Mouse (Mus musculus) lung, embryonic 14.5 days (tissue): ENCODE results near the gene Pde12. TPM values are rescaled to one million over a fixed set of nuclear protein-coding genes. Genes with fewer than 3 reads are reported as not detected.
"Not testable (repeated sequence)": the region's sequence is repeated elsewhere in the genome, so short reads cannot be mapped to it uniquely, and the experiment has no call there.

Experiments
- ATAC-seq: fragments of 200-750 bp; cut with Nextera tagmentation; 2 replicates; pipeline ENCODE4 v1.8.0; 2017; ENCODE audit warnings: mild to moderate bottlenecking, moderate TSS enrichment, moderate library complexity; ENCODE audit not compliant: insufficient read depth
- DNase-seq: peaks from one replicate; pipeline ENCODE4 v3.0.0-alpha.2; 2015
- H3K27ac ChIP-seq: fragments of 300-500 bp; sonication (generic); 2 replicates; pipeline ENCODE4 v1.5.1; 2014; ENCODE audit warnings: low read depth, mild to moderate bottlenecking, moderate library complexity
- H3K27me3 ChIP-seq: fragments of 300-500 bp; sonication (generic); 2 replicates; pipeline ENCODE4 v1.6.1; 2014; ENCODE audit warnings: low read length, control low read depth; ENCODE audit not compliant: insufficient read depth
- H3K36me3 ChIP-seq: fragments of 300-500 bp; sonication (generic); 2 replicates; pipeline ENCODE4 v1.6.1; 2014; ENCODE audit warnings: control low read depth; ENCODE audit not compliant: insufficient read depth
- H3K4me1 ChIP-seq: fragments of 300-500 bp; sonication (generic); 2 replicates; pipeline ENCODE4 v1.6.1; 2014; ENCODE audit warnings: antibody characterized with exemption, control low read depth; ENCODE audit not compliant: insufficient read depth
- H3K4me2 ChIP-seq: fragments of 300-500 bp; sonication (generic); 2 replicates; pipeline ENCODE4 v1.6.1; 2014; ENCODE audit warnings: mild to moderate bottlenecking
- H3K4me3 ChIP-seq: fragments of 300-500 bp; sonication (generic); 2 replicates; pipeline ENCODE4 v1.5.1; 2014; ENCODE audit warnings: low read depth, low read length
- H3K9ac ChIP-seq: fragments of 300-500 bp; sonication (generic); 2 replicates; pipeline ENCODE4 v1.6.1; 2014
- H3K9me3 ChIP-seq: fragments of 300-500 bp; sonication (generic); 2 replicates; pipeline ENCODE4 v1.6.1; 2016; ENCODE audit warnings: low read depth, low read length, control low read depth
- CTCF ChIP-seq: IDR thresholded peaks from 2 replicates; pipeline ENCODE4 v1.5.1; 2016; ENCODE audit warnings: antibody characterized with exemption, low read depth
- WGBS: fragments of 180-500 bp; shearing (Covaris S2); extraction: QIAGEN DNeasy Blood & Tissue Kit; methylation state at CpG from one replicate; pipeline ENCODE4 v1.1.7; 2014; 5-methylcytosine and 5-hydroxymethylcytosine counted together
- polyA plus RNA-seq: library from polyadenylated mRNA; unstranded; fragments of >200 nt; fragmentation: Nextera tagmentation; extraction: Ambion mirVana; gene quantifications from 2 replicates; pipeline ENCODE4 v1.2.1, GENCODE M21; 2014

Gene Pde12
- polyA plus RNA-seq: 10.6 and 11.5 TPM in 2 replicates

DNA sequence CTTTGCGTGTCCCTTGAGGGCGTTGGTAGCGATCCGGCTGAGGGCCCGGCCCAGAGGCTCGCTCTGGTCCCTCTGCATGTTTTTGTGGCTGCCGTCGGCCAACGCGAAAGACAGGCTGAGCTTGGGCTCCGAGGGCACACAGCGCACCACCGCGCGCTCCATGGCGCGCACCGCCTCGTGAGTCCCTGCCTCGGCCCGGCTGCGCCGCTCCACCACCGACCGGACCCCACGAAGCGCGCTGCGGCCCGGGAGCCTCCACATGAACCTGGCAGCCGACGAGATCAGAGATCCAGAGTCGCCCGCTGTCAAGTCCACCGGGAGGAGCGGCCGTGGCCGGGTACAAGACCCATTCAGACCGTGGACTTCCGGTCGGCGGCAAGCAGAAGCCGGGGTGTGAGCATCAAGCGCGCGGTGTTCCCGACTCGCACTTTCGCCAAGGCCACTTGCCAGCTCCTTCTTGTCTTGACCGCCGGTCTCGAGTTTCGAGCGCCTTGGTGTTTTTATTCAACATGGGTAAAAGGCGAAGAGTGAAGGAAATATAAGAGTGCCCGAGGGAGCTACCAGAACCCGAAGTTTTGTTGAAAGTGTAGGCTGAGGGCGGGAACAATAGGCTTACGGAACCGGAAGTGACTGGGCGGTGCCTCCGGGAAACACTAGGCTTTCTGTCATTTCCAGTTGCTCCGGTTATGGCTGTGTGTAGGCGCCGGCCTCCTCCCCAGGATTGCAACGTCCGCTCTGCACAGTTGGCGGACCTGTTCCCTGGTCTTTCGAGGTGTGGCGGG is at the start of gene Pde12:
TSS of gene Pde12 (minus strand) at position 592 of the 782 bp plus-strand sequence.
- Histone ChIP-seq H3K36me3 (peaks cover 19% of the 10 kb centered on the region), H3K4me1 (peaks cover 9% of the 10 kb centered on the region), H3K27ac (peak within 1 kb of the TSS; percentile 87), H3K9ac (peak within 1 kb of the TSS; percentile 77), H3K27me3 (no peaks in the 10 kb centered on the region), H3K4me2 (peak within 1 kb of the TSS; percentile 96), H3K4me3 (peak within 1 kb of the TSS; percentile 93), H3K9me3 (no peaks in the 10 kb centered on the region)
- ATAC-seq (peak; percentile 91), DNase-seq (peak; percentile 94)
- TF ChIP-seq CTCF: no peak
- under 1% methylated on average over 70 of the region's 70 CpGs for WGBS

DNA sequence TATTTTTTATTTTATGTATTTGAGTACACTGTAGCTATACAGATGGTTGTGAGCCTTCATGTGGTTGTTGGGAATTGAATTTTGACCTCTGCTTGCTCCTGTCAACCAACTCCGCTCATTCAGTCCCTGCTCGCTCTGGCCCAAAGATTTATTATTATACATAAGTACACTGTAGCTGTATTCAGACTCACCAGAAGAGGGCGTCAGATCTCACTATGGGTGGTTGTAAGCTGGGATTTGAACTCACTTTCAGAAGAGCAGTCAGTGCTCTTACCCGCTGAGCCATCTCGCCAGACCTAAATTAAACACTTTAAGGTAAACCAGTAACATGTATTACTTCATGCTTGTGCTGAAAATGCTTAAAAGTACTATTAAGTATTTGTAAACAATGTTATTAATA is 35.6 kb upstream of the Pde12 start:
- not testable (repeated sequence) for H3K27me3 ChIP-seq, ATAC-seq, H3K4me1 ChIP-seq, DNase-seq, H3K27ac ChIP-seq, H3K4me2 ChIP-seq, H3K9me3 ChIP-seq, H3K4me3 ChIP-seq, H3K36me3 ChIP-seq, H3K9ac ChIP-seq
- 79% methylated on average over 5 of the region's 5 CpGs for WGBS

DNA sequence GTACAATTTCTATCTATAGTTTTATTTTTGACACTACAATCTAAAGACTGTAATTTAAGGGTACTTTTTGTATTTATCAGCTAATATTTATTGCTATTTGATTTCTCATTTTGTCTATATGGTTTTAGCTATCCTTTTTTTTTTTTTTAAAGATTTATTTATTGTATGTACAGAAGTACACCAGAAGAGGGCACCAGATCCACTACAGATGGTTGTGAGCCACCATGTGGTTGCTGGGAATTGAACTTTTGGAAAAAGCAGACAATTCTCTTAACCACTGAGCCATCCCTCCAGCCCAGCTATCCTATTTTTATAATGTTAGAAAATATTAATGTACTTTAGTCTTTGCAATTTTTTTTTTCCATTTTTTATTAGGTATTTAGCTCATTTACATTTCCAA is 28.2 kb upstream of the Pde12 start:
- ATAC-seq (no peak), DNase-seq (peak; percentile 48)
- Histone ChIP-seq H3K9ac (no peak overlapping the region), H3K27ac (no peak overlapping the region), H3K4me2 (no peak overlapping the region), H3K27me3 (no peaks in the 10 kb centered on the region), H3K4me3 (no peak overlapping the region), H3K9me3 (no peaks in the 10 kb centered on the region), H3K36me3 (no peaks in the 10 kb centered on the region), H3K4me1 (no peaks in the 10 kb centered on the region)
- peak; percentile 49 for TF ChIP-seq CTCF

DNA sequence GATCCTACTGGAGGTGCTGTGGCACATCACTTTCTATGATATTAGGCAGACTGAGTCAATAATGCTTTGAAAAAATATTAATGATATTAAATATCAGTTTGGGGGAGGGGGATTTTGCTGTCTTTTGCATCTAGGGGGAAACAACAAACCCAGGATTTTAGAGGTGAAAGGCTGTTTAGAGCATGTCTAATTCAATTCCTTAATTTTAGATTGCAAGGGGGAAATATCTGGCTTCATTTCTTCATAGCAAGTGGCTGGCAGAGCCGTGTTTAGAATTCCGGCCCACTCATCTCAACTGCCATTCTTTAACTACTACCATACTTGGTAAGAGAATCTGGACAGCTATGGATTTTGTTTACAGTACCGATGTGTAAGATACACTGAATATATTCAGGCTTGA is 23.3 kb upstream of the Pde12 start, which contains the start of gene Dnah12:
TSS of gene Dnah12 (plus strand) at position 301 of the 400 bp plus-strand sequence.
- Histone ChIP-seq H3K9me3 (no peaks in the 10 kb centered on the region), H3K9ac (no peak within 1 kb of the TSS), H3K4me2 (no peak within 1 kb of the TSS), H3K36me3 (no peaks in the 10 kb centered on the region), H3K4me3 (no peak within 1 kb of the TSS), H3K27ac (no peak within 1 kb of the TSS), H3K4me1 (no peaks in the 10 kb centered on the region), H3K27me3 (no peaks in the 10 kb centered on the region)
- ATAC-seq (no peak), DNase-seq (no peak)
- no peak for TF ChIP-seq CTCF
- 76% methylated on average over 3 of the region's 3 CpGs for WGBS

DNA sequence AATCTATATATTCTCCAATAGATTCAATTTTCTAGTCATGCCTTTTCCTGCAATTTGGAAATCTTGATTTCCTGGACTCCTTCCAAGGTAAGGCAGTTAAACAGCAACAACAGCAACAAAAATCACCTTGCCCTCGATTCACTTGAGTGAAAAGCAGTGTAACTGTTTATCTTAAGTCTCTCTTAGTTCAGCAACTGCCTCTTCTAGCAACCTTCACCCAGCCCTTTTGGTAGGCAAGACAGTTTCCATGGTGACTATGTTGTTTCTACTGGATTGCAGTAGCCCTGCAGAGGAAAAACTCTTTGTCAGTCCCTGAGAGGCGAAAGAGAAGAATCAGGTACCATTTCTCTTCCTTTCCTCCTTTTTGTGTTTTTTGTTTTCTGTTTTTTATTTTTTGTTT is 21.7 kb upstream of the Pde12 start:
- H3K27ac ChIP-seq: no peak overlapping the region
- no peak overlapping the region for H3K4me2 ChIP-seq
- no peak for TF ChIP-seq CTCF
- no peak overlapping the region for H3K9ac ChIP-seq
- DNase-seq: peak; percentile 4
- H3K4me3 ChIP-seq: no peak overlapping the region
- no peaks in the 10 kb centered on the region for H3K9me3 ChIP-seq
- 41% methylated on average over 2 of the region's 2 CpGs for WGBS
- no peaks in the 10 kb centered on the region for H3K4me1 ChIP-seq
- H3K36me3 ChIP-seq: no peaks in the 10 kb centered on the region
- no peak for ATAC-seq
- H3K27me3 ChIP-seq: no peaks in the 10 kb centered on the region

DNA sequence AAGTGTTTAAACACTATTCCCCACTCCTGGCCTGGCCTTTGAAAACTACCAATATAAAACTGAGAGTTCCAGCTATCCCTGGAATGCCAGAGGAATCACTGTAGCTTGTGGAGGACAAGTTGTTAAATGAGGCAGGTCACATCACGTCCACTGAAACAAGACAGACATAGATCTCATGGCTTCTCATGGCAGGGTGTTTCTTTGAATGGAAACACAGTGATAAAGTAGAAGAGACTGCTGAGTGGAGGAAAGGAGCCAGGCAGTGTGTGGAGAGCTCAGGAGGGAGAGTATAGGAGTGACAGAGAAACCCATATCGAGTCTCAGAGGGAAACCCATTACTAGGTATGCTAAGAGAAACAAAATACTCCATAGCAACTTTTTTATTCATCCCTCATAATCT is 21.0 kb upstream of the Pde12 start:
- H3K27ac ChIP-seq: no peak overlapping the region
- TF ChIP-seq CTCF: no peak
- H3K9me3 ChIP-seq: no peaks in the 10 kb centered on the region
- H3K4me1 ChIP-seq: no peaks in the 10 kb centered on the region
- H3K4me2 ChIP-seq: no peak overlapping the region
- no peaks in the 10 kb centered on the region for H3K36me3 ChIP-seq
- WGBS: 42% methylated on average over 2 of the region's 2 CpGs
- DNase-seq (no peak), ATAC-seq (no peak)
- no peaks in the 10 kb centered on the region for H3K27me3 ChIP-seq
- H3K9ac ChIP-seq: no peak overlapping the region
- H3K4me3 ChIP-seq: no peak overlapping the region

DNA sequence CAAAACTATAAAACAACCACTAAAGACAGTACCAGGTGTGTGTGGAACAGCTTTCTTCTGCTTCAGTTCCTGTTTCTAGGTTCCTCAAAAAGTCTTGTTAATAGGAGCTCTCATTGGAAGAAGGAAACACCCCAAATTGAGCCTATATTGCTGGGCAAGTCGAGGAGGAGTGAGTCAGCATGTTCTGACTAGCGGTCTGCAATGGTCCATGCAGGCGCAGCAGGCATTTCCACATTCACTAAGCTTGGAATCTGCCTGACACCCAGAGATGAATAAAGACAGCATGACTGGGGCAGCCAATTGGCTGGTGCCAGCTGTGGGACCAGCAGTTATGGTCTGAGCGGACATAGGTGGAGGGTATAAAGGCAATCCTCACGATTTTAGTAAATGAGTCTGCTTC is 6.1 kb upstream of the Pde12 start:
- no peaks in the 10 kb centered on the region for H3K4me1 ChIP-seq
- H3K9ac ChIP-seq: no peak overlapping the region
- H3K4me3 ChIP-seq: no peak overlapping the region
- H3K9me3 ChIP-seq: no peaks in the 10 kb centered on the region
- WGBS: 84% methylated on average over 5 of the region's 5 CpGs
- H3K36me3 ChIP-seq: no peaks in the 10 kb centered on the region
- TF ChIP-seq CTCF: no peak
- DNase-seq (no peak), ATAC-seq (no peak)
- H3K4me2 ChIP-seq: peak overlapping the region; percentile 20; the same call in 1 of the 2 replicates
- no peak overlapping the region for H3K27ac ChIP-seq
- H3K27me3 ChIP-seq: no peaks in the 10 kb centered on the region
